In the genomic region with DNA sequence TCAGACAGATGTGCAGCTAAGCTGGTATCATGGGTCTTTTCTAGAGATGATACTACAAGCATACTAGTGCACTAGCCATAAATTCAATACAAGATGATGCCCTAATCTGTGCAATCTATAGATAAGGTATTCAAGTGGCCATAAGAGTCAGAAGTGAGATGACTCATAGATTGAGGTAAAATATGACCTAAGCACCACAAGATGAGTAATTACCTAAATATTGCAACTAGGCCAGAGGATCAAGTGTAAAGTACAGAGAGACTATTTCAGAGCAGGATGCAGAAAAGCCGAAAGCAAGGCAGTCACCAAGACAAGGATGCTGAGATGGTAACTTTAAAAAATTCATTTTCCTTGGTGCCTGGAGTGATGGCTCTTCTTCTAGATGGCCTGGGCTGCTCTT, we compare ENCODE assay signal across 15 mouse cellular contexts.
DNase-seq lines count a peak whose midpoint lies in the region; ATAC-seq and TF ChIP-seq lines count a peak whose summit lies in the region.
"Had no signal": no experiment of that assay in that cellular context is flagged by ENCODE, and none has a peak within 500 bp of the region (broad histone marks: within the 10 kb centered on the region; RNA-seq: fewer than 3 reads in every experiment).

No protein-coding gene starts in this region.

- no peak for ATAC-seq in forebrain, embryonic 14.5 days
- ATAC-seq in midbrain, embryonic 11.5 days (ENCODE audit: low FRiP score) = no peak
- no peak for ATAC-seq in neural tube, embryonic 14.5 days (ENCODE audit: low read depth)

- H3K4me2 ChIP-seq in forebrain, embryonic 14.5 days (ENCODE audit: low read length) = no peak overlapping the region
- no peak overlapping the region for H3K4me2 ChIP-seq in midbrain, embryonic 11.5 days
- no peak overlapping the region for H3K4me2 ChIP-seq in neural tube, embryonic 14.5 days (ENCODE audit: low read depth, low read length)
- H3K4me2 ChIP-seq: embryonic facial prominence, embryonic 13.5 days; heart, embryonic 13.5 days; liver, embryonic 15.5 days had no signal

- TF ChIP-seq POLR2A in embryonic fibroblast, embryonic 13.5 days (IDR thresholded peaks at IDR 0.05; ENCODE audit: low read depth, low read length) = no peak

- no peaks in the 10 kb centered on the region for H3K36me3 ChIP-seq in forebrain, embryonic 14.5 days (ENCODE audit: control insufficient read depth, insufficient read depth, low read length)
- no peaks in the 10 kb centered on the region for H3K36me3 ChIP-seq in forebrain, embryonic 10.5 days (replicated peaks)
- H3K36me3 ChIP-seq in midbrain, embryonic 11.5 days (ENCODE audit: control insufficient read depth, insufficient read depth, low read length) = no peaks in the 10 kb centered on the region
- no peaks in the 10 kb centered on the region for H3K36me3 ChIP-seq in neural tube, embryonic 14.5 days (ENCODE audit: control insufficient read depth, insufficient read depth, low read length)
- H3K36me3 ChIP-seq: embryonic facial prominence, embryonic 13.5 days; heart, embryonic 13.5 days; liver, embryonic 15.5 days had no signal

- H3K4me3 ChIP-seq in forebrain, embryonic 14.5 days (ENCODE audit: low read depth, low read length) = no peak overlapping the region
- H3K4me3 ChIP-seq in forebrain, embryonic 10.5 days = no peak overlapping the region
- H3K4me3 ChIP-seq in embryonic fibroblast, embryonic 13.5 days (ENCODE audit: insufficient read depth, low read length) = no peak overlapping the region
- H3K4me3 ChIP-seq in midbrain, embryonic 11.5 days (ENCODE audit: low read depth, low read length) = no peak overlapping the region
- H3K4me3 ChIP-seq in neural tube, embryonic 14.5 days (ENCODE audit: low read depth, low read length) = no peak overlapping the region
- H3K4me3 ChIP-seq: embryonic facial prominence, embryonic 13.5 days; heart, embryonic 13.5 days; liver, embryonic 15.5 days had no signal

- no peaks in the 10 kb centered on the region for H3K27me3 ChIP-seq in forebrain, embryonic 14.5 days (replicated peaks; ENCODE audit: control insufficient read depth, insufficient read depth, low read length)
- H3K27me3 ChIP-seq in forebrain, embryonic 10.5 days (ENCODE audit: poor library complexity, severe bottlenecking) = no peaks in the 10 kb centered on the region
- H3K27me3 ChIP-seq in midbrain, embryonic 11.5 days (ENCODE audit: control insufficient read depth, insufficient read depth, low read length) = no peaks in the 10 kb centered on the region; the same call in 1 of the 2 replicates
- no peaks in the 10 kb centered on the region for H3K27me3 ChIP-seq in neural tube, embryonic 14.5 days (ENCODE audit: control insufficient read depth, insufficient read depth, low read length)
- H3K27me3 ChIP-seq: embryonic facial prominence, embryonic 13.5 days; heart, embryonic 13.5 days; liver, embryonic 15.5 days had no signal

- WGBS in forebrain, embryonic 14.5 days = 97% methylated on average over 1 of the region's 1 CpGs
- 98% methylated on average over 1 of the region's 1 CpGs for WGBS in forebrain, embryonic 10.5 days
- WGBS in midbrain, embryonic 11.5 days = 93% methylated on average over 1 of the region's 1 CpGs
- WGBS in neural tube, embryonic 14.5 days = 60% methylated on average over 1 of the region's 1 CpGs

- no peak for TF ChIP-seq CTCF in embryonic fibroblast, embryonic 13.5 days (IDR thresholded peaks at IDR 0.05; ENCODE audit: borderline replicate concordance, insufficient read depth, low read length)

- H3K9ac ChIP-seq in forebrain, embryonic 14.5 days (ENCODE audit: low read length) = no peak overlapping the region
- H3K9ac ChIP-seq in midbrain, embryonic 11.5 days (ENCODE audit: low read length) = no peak overlapping the region
- H3K9ac ChIP-seq in neural tube, embryonic 14.5 days (replicated peaks; ENCODE audit: low read depth, low read length) = peak overlapping the region; percentile 8; the same call in 1 of the 2 replicates
- H3K9ac ChIP-seq: embryonic facial prominence, embryonic 13.5 days; heart, embryonic 13.5 days; liver, embryonic 15.5 days had no signal

- peak overlapping the region; percentile 87 for H3K27ac ChIP-seq in forebrain, embryonic 14.5 days (ENCODE audit: low read depth, low read length)
- H3K27ac ChIP-seq in forebrain, embryonic 10.5 days = no peak overlapping the region
- H3K27ac ChIP-seq in embryonic fibroblast, embryonic 13.5 days (ENCODE audit: insufficient read depth, low read length) = peak overlapping the region; percentile 61; the same call in 1 of the 2 replicates
- peak overlapping the region; percentile 77 for H3K27ac ChIP-seq in midbrain, embryonic 11.5 days (ENCODE audit: low read depth, low read length)
- peak overlapping the region; percentile 82 for H3K27ac ChIP-seq in neural tube, embryonic 14.5 days (ENCODE audit: low read depth, low read length)
- H3K27ac ChIP-seq: embryonic facial prominence, embryonic 13.5 days; heart, embryonic 13.5 days; kidney, postnatal 0 days; liver, embryonic 15.5 days had no signal

- DNase-seq in forebrain, embryonic 14.5 days (ENCODE audit: low spot score) = no peak
- no peak for DNase-seq in forebrain, embryonic 10.5 days (ENCODE audit: extremely low spot score, low spot score)
- peak; percentile 68 for DNase-seq in midbrain, embryonic 11.5 days (ENCODE audit: low spot score, missing footprints)
- no peak for DNase-seq in kidney, adult 18-20 months
- DNase-seq in ovary, postnatal 10 days (ENCODE audit: low spot score) = no peak
- DNase-seq in adipocyte (ENCODE audit: low spot score) = no peak
- DNase-seq: gastrocnemius, postnatal 36 days; lung, postnatal 36 days; thymus, adult 2 months had no signal

- H3K4me1 ChIP-seq in forebrain, embryonic 14.5 days (ENCODE audit: control insufficient read depth, insufficient read depth, low read length) = peaks cover 13% of the 10 kb centered on the region
- H3K4me1 ChIP-seq in forebrain, embryonic 10.5 days = peaks cover 11% of the 10 kb centered on the region
- peaks cover 14% of the 10 kb centered on the region for H3K4me1 ChIP-seq in embryonic fibroblast, embryonic 13.5 days (ENCODE audit: control insufficient read depth, insufficient read depth, low read length)
- H3K4me1 ChIP-seq in midbrain, embryonic 11.5 days (ENCODE audit: control insufficient read depth, insufficient read depth, low read length) = peaks cover 15% of the 10 kb centered on the region
- H3K4me1 ChIP-seq in neural tube, embryonic 14.5 days (ENCODE audit: control insufficient read depth, insufficient read depth, low read length) = peaks cover 27% of the 10 kb centered on the region
- H3K4me1 ChIP-seq: heart, embryonic 13.5 days; liver, embryonic 15.5 days had no signal

- no peaks in the 10 kb centered on the region for H3K9me3 ChIP-seq in forebrain, embryonic 14.5 days (replicated peaks; ENCODE audit: control insufficient read depth, low read length)
- no peaks in the 10 kb centered on the region for H3K9me3 ChIP-seq in forebrain, embryonic 10.5 days
- H3K9me3 ChIP-seq in midbrain, embryonic 11.5 days (ENCODE audit: control insufficient read depth, low read length) = no peaks in the 10 kb centered on the region
- no peaks in the 10 kb centered on the region for H3K9me3 ChIP-seq in neural tube, embryonic 14.5 days (ENCODE audit: control insufficient read depth, low read length)
- H3K9me3 ChIP-seq: embryonic facial prominence, embryonic 13.5 days; heart, embryonic 13.5 days; liver, embryonic 15.5 days had no signal
